Mouse (Mus musculus) liver, embryonic 14.5 days (tissue): ENCODE measurements around the gene H2afy.

ENCODE experiments used
- CTCF ChIP-seq: IDR thresholded peaks from 2 replicates; pipeline ENCODE4 v1.5.1; 2016; ENCODE audit warnings: antibody characterized with exemption, low read depth, control low read depth
- EP300 ChIP-seq: IDR thresholded peaks from 2 replicates; pipeline ENCODE4 v1.6.1; 2016; ENCODE audit warnings: antibody characterized with exemption, low read depth

DNA sequence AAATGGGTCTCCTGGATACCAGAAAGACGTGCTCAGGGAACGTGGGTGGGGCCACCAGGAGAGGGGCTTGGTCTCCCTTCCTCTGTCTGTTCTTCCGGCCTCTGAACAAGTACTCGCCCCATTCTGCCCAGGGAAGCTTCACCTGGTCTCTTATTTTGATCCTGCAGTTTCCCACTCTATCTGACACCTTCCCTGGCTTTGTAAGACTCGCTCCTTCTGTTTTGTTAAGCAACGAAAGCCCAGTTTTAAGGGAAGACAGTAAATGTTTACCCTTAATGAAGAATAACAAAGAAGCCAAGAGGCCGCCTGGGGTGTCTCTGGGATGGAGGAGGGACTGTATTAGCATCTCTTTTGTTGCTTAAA lies 7.0 kb upstream of the H2afy start:
- no peak for TF ChIP-seq CTCF
- no peak for TF ChIP-seq EP300
